Mouse (Mus musculus) CH12.LX (cell line): ENCODE results near the gene Asl. TPM values are rescaled to one million over a fixed set of nuclear protein-coding genes. Genes with fewer than 3 reads are reported as not detected.

Experiments
- DNase-seq: peaks from one replicate; pipeline ENCODE4 v3.0.0-alpha.2; 2013; ENCODE audit errors: extremely low read depth
- H3K27ac ChIP-seq: 2 replicates; pipeline ENCODE4 v1.5.1; 2012; ENCODE audit warnings: low read depth, mild to moderate bottlenecking, control low read depth, moderate library complexity; ENCODE audit not compliant: insufficient read depth
- H3K27me3 ChIP-seq: replicated peaks from 2 replicates; pipeline ENCODE3; 2012; ENCODE audit warnings: inconsistent platforms
- H3K36me3 ChIP-seq, 2 experiments: replicated peaks in 1 of 2; 2 replicates each; pipeline versions ENCODE3 to v1.6.1; 2012; ENCODE audit warnings: inconsistent platforms in 1 of 2, low read length in 1 of 2, mild to moderate bottlenecking in 1 of 2, mixed read lengths in 1 of 2, moderate library complexity in 1 of 2; ENCODE audit not compliant: control insufficient read depth in 1 of 2, insufficient read depth in 1 of 2
- H3K4me1 ChIP-seq, 2 experiments: 2 replicates each; pipeline ENCODE4 v1.6.1; 2012; ENCODE audit warnings: inconsistent platforms in 1 of 2, moderate library complexity in 1 of 2; ENCODE audit not compliant: insufficient read depth in 2 of 2, control insufficient read depth in 1 of 2
- H3K4me2 ChIP-seq: 2 replicates; pipeline ENCODE4 v1.6.1; 2012; ENCODE audit warnings: low read depth, mild to moderate bottlenecking, control low read depth; ENCODE audit not compliant: poor library complexity, insufficient read depth, severe bottlenecking
- H3K4me3 ChIP-seq, 3 experiments: fragments of 150-350 bp in 1 of 3; sonication (generic) in 1 of 3; replicated peaks in 1 of 3; 2 replicates each; pipeline versions ENCODE3 to v1.5.1; 2011 to 2012; ENCODE audit warnings: low read depth in 2 of 3, low read length in 2 of 3, mild to moderate bottlenecking in 2 of 3, moderate library complexity in 2 of 3, control low read depth in 1 of 3, improper control_type of control experiment in 1 of 3, inconsistent platforms in 1 of 3, mixed read lengths in 1 of 3; ENCODE audit not compliant: poor library complexity in 1 of 3
- H3K79me2 ChIP-seq: replicated peaks from 2 replicates; pipeline ENCODE4 v1.6.1; 2012; ENCODE audit warnings: mild to moderate bottlenecking, moderate library complexity; ENCODE audit not compliant: control insufficient read depth, poor library complexity, insufficient read depth, severe bottlenecking; ENCODE audit errors: extremely low read depth
- H3K9ac ChIP-seq: 2 replicates; pipeline ENCODE4 v1.6.1; 2012; ENCODE audit warnings: low read depth, mild to moderate bottlenecking, control low read depth, moderate library complexity; ENCODE audit not compliant: insufficient read depth
- H3K9me3 ChIP-seq: replicated peaks from 2 replicates; pipeline ENCODE3; 2012; ENCODE audit warnings: low read length, inconsistent platforms, mixed read lengths
- BHLHE40 ChIP-seq: IDR thresholded peaks from 2 replicates; pipeline ENCODE4 v1.6.1; 2011; ENCODE audit warnings: mild to moderate bottlenecking, low read depth, low read length, improper control_type of control experiment
- CHD1 ChIP-seq: IDR thresholded peaks from 2 replicates; pipeline ENCODE4 v1.6.1; 2012; ENCODE audit warnings: low read depth, low read length, improper control_type of control experiment, inconsistent platforms
- CHD2 ChIP-seq: IDR thresholded peaks from 2 replicates; pipeline ENCODE4 v1.6.1; 2011; ENCODE audit warnings: low read length, improper control_type of control experiment
- CTCF ChIP-seq, 2 experiments: IDR thresholded peaks in 1 of 2; conservative IDR thresholded peaks in 1 of 2; 2 replicates each; pipeline ENCODE4 v1.5.1; 2011 to 2012; ENCODE audit warnings: low read depth in 2 of 2, low read length in 2 of 2, improper control_type of control experiment in 1 of 2, inconsistent platforms in 1 of 2, mild to moderate bottlenecking in 1 of 2, moderate library complexity in 1 of 2
- E2F4 ChIP-seq: IDR thresholded peaks from 2 replicates; pipeline ENCODE4 v1.6.1; 2011; ENCODE audit warnings: low read depth, low read length, improper control_type of control experiment; ENCODE audit not compliant: insufficient replicate concordance
- ELF1 ChIP-seq: IDR thresholded peaks from 2 replicates; pipeline ENCODE4 v1.6.1; 2014; ENCODE audit warnings: low read depth, mild to moderate bottlenecking, inconsistent platforms, low read length, improper control_type of control experiment
- EP300 ChIP-seq: IDR thresholded peaks from 2 replicates; pipeline ENCODE4 v1.6.1; 2011; ENCODE audit warnings: low read length, improper control_type of control experiment
- ETS1 ChIP-seq: conservative IDR thresholded peaks from 2 replicates; pipeline ENCODE4 v1.6.1; 2012; ENCODE audit warnings: low read depth, mild to moderate bottlenecking, inconsistent platforms, low read length, improper control_type of control experiment, moderate library complexity
- GABPA ChIP-seq: IDR thresholded peaks from 2 replicates; pipeline ENCODE4 v1.6.1; 2012; ENCODE audit warnings: low read depth, low read length, improper control_type of control experiment, inconsistent platforms; ENCODE audit not compliant: insufficient replicate concordance
- HCFC1 ChIP-seq: IDR thresholded peaks from 2 replicates; pipeline ENCODE4 v1.6.1; 2012; ENCODE audit warnings: low read depth, mild to moderate bottlenecking, inconsistent platforms, low read length, improper control_type of control experiment
- IRF4 ChIP-seq: IDR thresholded peaks from 2 replicates; pipeline ENCODE4 v1.6.1; 2014; ENCODE audit warnings: low read depth, mild to moderate bottlenecking, inconsistent platforms, low read length, improper control_type of control experiment
- JUN ChIP-seq: IDR thresholded peaks from 2 replicates; pipeline ENCODE4 v1.6.1; 2011; ENCODE audit warnings: low read depth, mild to moderate bottlenecking, low read length, improper control_type of control experiment, moderate library complexity; ENCODE audit not compliant: insufficient read depth
- JUND ChIP-seq: conservative IDR thresholded peaks from 2 replicates; pipeline ENCODE4 v1.6.1; 2011; ENCODE audit warnings: low read depth, low read length, improper control_type of control experiment
- KAT2A ChIP-seq: IDR thresholded peaks from 2 replicates; pipeline ENCODE4 v1.6.1; 2012; ENCODE audit warnings: low read length, improper control_type of control experiment, inconsistent platforms; ENCODE audit not compliant: insufficient replicate concordance
- MAFK ChIP-seq: IDR thresholded peaks from 2 replicates; pipeline ENCODE4 v1.6.1; 2011; ENCODE audit warnings: low read length, improper control_type of control experiment; ENCODE audit not compliant: insufficient replicate concordance
- MAX ChIP-seq: IDR thresholded peaks from 2 replicates; pipeline ENCODE4 v1.6.1; 2011; ENCODE audit warnings: low read length, improper control_type of control experiment
- MAZ ChIP-seq: IDR thresholded peaks from 2 replicates; pipeline ENCODE4 v1.6.1; 2012; ENCODE audit warnings: low read depth, mild to moderate bottlenecking, inconsistent platforms, low read length, improper control_type of control experiment, moderate library complexity
- MEF2A ChIP-seq: IDR thresholded peaks from 2 replicates; pipeline ENCODE4 v1.6.1; 2014; ENCODE audit warnings: low read depth, mild to moderate bottlenecking, inconsistent platforms, low read length, improper control_type of control experiment, borderline replicate concordance
- MXI1 ChIP-seq: IDR thresholded peaks from 2 replicates; pipeline ENCODE4 v1.6.1; 2011; ENCODE audit warnings: mild to moderate bottlenecking, low read depth, low read length, improper control_type of control experiment
- MYC ChIP-seq: IDR thresholded peaks from 2 replicates; pipeline ENCODE4 v1.6.1; 2011; ENCODE audit warnings: low read depth, mild to moderate bottlenecking, improper control_type of control experiment, low read length
- NELFE ChIP-seq: IDR thresholded peaks from 2 replicates; pipeline ENCODE4 v1.6.1; 2011; ENCODE audit warnings: low read depth, low read length, improper control_type of control experiment
- NRF1 ChIP-seq: IDR thresholded peaks from 2 replicates; pipeline ENCODE4 v1.6.1; 2014; ENCODE audit warnings: low read depth, mild to moderate bottlenecking, inconsistent platforms, low read length, improper control_type of control experiment, moderate library complexity
- PAX5 ChIP-seq: IDR thresholded peaks from 2 replicates; pipeline ENCODE4 v1.6.1; 2012; ENCODE audit warnings: low read length, inconsistent platforms, mixed read lengths
- POLR2A ChIP-seq: IDR thresholded peaks from 2 replicates; pipeline ENCODE4 v1.6.1; 2011; ENCODE audit warnings: low read depth, mild to moderate bottlenecking, improper control_type of control experiment, low read length
- POLR2AphosphoS2 ChIP-seq: IDR thresholded peaks from 2 replicates; pipeline ENCODE4 v1.6.1; 2011; ENCODE audit warnings: low read depth, low read length, improper control_type of control experiment
- RAD21 ChIP-seq: IDR thresholded peaks from 2 replicates; pipeline ENCODE4 v1.6.1; 2011; ENCODE audit warnings: low read depth, mild to moderate bottlenecking, low read length, improper control_type of control experiment, moderate library complexity
- RCOR1 ChIP-seq: conservative IDR thresholded peaks from 2 replicates; pipeline ENCODE4 v1.6.1; 2012; ENCODE audit warnings: low read depth, mild to moderate bottlenecking, inconsistent platforms, low read length, improper control_type of control experiment
- SIN3A ChIP-seq: IDR thresholded peaks from 2 replicates; pipeline ENCODE4 v1.6.1; 2012; ENCODE audit warnings: low read length, improper control_type of control experiment, inconsistent platforms
- SMC3 ChIP-seq: IDR thresholded peaks from 2 replicates; pipeline ENCODE4 v1.6.1; 2011; ENCODE audit warnings: low read depth, low read length, improper control_type of control experiment
- TBP ChIP-seq: conservative IDR thresholded peaks from 2 replicates; pipeline ENCODE4 v1.6.1; 2011; ENCODE audit warnings: low read depth, low read length, improper control_type of control experiment
- TCF12 ChIP-seq: IDR thresholded peaks from 2 replicates; pipeline ENCODE4 v1.6.1; 2014; ENCODE audit warnings: low read depth, mild to moderate bottlenecking, inconsistent platforms, low read length, improper control_type of control experiment
- UBTF ChIP-seq: IDR thresholded peaks from 2 replicates; pipeline ENCODE4 v1.6.1; 2012; ENCODE audit warnings: low read depth, mild to moderate bottlenecking, inconsistent platforms, low read length, improper control_type of control experiment, moderate library complexity
- USF1 ChIP-seq: IDR thresholded peaks from 2 replicates; pipeline ENCODE4 v1.6.1; 2014; ENCODE audit warnings: low read depth, mild to moderate bottlenecking, inconsistent platforms, low read length, improper control_type of control experiment
- USF2 ChIP-seq: conservative IDR thresholded peaks from 2 replicates; pipeline ENCODE4 v1.6.1; 2011; ENCODE audit warnings: low read depth, low read length, improper control_type of control experiment
- ZC3H11A ChIP-seq: IDR thresholded peaks from 2 replicates; pipeline ENCODE4 v1.6.1; 2012; ENCODE audit warnings: low read depth, mild to moderate bottlenecking, inconsistent platforms, low read length, improper control_type of control experiment
- ZKSCAN1 ChIP-seq: IDR thresholded peaks from 2 replicates; pipeline ENCODE4 v1.6.1; 2012; ENCODE audit warnings: low read depth, inconsistent platforms, low read length, improper control_type of control experiment, borderline replicate concordance
- ZMIZ1 ChIP-seq: IDR thresholded peaks from 2 replicates; pipeline ENCODE4 v1.6.1; 2012; ENCODE audit warnings: low read depth, mild to moderate bottlenecking, inconsistent platforms, low read length, improper control_type of control experiment
- ZNF384 ChIP-seq: IDR thresholded peaks from 2 replicates; pipeline ENCODE4 v1.6.1; 2012; ENCODE audit warnings: low read depth, low read length, improper control_type of control experiment, inconsistent platforms
- dilution Hi-C: fragments of 300-500 bp; cut with MboI; formaldehyde crosslinking; loops from 2 replicates; pipeline ENCODE4 v1.14.3; 2020; ENCODE audit warnings: low sequenced_read_pairs; ENCODE audit not compliant: extremely low pct_unique_long_range_greater_than_20kb, extremely low pct_ligation_motif_present
- in situ Hi-C: fragments of 300-500 bp; cut with MboI; formaldehyde crosslinking; loops from 3 replicates; pipeline ENCODE4 v1.14.3; 2019; ENCODE audit warnings: low sequenced_read_pairs, low pct_ligation_motif_present, low pct_unique_long_range_greater_than_20kb, mixed read lengths
- polyA plus RNA-seq: library from polyadenylated mRNA; unstranded; fragments of >175 nt; gene quantifications from 2 replicates; pipeline ENCODE4 v1.2.1, GENCODE M21; 2012; ENCODE audit warnings: low read depth; ENCODE audit not compliant: insufficient read length
- total RNA-seq, 2 experiments: library from RNA; depleted of rRNA; stranded (reverse); fragments of 300-350 nt in 1 of 2; fragments of >200 nt in 1 of 2; gene quantifications; 2 replicates each; pipeline ENCODE4 v1.2.3; 2012 to 2014

The Asl gene
- total and polyA plus RNA-seq, 3 experiments, result 44.8 to 70.4 (median 61.0) TPM

DNA sequence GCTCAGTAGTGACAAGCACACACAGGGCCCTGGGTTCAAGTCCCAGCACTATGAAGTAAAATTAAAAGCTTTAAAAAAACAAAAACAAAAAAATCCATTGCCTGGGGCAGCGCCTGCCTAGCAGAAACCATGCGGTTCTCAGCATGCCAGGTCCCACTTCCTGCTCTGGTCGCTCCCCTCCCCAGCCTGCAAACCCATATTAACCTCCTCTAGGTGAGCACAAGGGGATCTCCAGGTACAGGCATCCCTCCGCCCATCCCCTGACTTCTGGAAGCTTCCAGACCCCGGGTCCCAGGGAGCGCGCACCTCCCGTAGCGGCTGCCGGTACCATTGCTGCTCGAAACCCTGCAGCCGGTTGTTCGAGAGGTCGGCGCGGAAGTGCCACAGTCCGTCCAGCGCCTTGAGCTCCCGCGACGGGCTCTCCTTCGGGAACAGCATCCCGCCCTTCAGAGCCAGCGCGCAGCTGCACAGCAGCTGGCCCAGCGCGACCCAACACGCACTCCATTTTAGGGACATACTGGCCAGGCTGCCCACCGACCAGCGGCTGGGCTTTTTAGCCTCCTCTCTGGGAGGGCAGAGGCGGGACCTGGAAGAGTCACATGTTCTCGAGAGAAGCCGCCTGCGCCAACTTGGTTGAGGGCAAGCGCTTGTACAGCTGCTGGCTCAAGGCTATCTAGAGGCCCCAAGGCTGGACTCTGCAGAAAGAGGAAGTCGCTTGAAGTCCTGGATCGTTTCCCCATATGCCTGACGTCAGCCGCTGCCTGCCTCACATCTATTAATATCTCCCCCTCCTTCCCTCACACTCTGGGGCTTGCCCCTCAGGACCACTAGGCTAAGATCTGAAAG, 26.5 kb downstream of the Asl start, which contains the start of gene Gusb:
Gene Gusb, minus strand, starts transcription at position 749 of the 846 bp plus-strand sequence.
- DNase-seq, result peak; percentile 93
- in situ Hi-C loops (no loop called here), dilution Hi-C loops (no loop called here)
- peaks cover 12 to 47% of the 10 kb centered on the region in 2 experiments for H3K4me1 ChIP-seq
- peak within 1 kb of the TSS; percentile 46 for H3K9ac ChIP-seq
- peak within 1 kb of the TSS; percentile 93 for H3K4me2 ChIP-seq
- peaks cover 14% of the 10 kb centered on the region for H3K9me3 ChIP-seq
- H3K4me3 ChIP-seq, result peak within 1 kb of the TSS; percentile 79 to 86 (median 83)
- H3K36me3 ChIP-seq, result peaks cover 17 to 35% of the 10 kb centered on the region in 2 experiments
- TF ChIP-seq USF2, result peak; percentile 88
- peak; percentile 79 for TF ChIP-seq ETS1
- TF ChIP-seq MEF2A, result peak; percentile 95
- no peak for TF ChIP-seq ZC3H11A
- TF ChIP-seq ZMIZ1, result peak; percentile 60
- no peak for TF ChIP-seq MAZ
- TF ChIP-seq ZKSCAN1, result no peak
- TF ChIP-seq CHD2, result no peak
- TF ChIP-seq GABPA, result no peak
- TF ChIP-seq HCFC1, result peak; percentile 85
- TF ChIP-seq MAX, result peak; percentile 73
- TF ChIP-seq CTCF (conservative IDR thresholded peaks at IDR 0.05 in 1 of 2, IDR thresholded peaks at IDR 0.05 in 1 of 2; ENCODE audit: low read depth in 2 of 2, low read length in 2 of 2), result no peak
- TF ChIP-seq BHLHE40, result peak; percentile 58
- TF ChIP-seq UBTF, result peak; percentile 80; the same call in 1 of the 2 replicates
- TF ChIP-seq IRF4, result peak; percentile 78
- TF ChIP-seq MAFK, result no peak
- TF ChIP-seq KAT2A, result peak; percentile 45; the same call in 1 of the 2 replicates
- TF ChIP-seq NELFE, result peak; percentile 74
- TF ChIP-seq JUND, result no peak
- TF ChIP-seq SMC3, result no peak
- TF ChIP-seq PAX5, result no peak
- peak; percentile 78 for TF ChIP-seq ELF1
- peak; percentile 79 for TF ChIP-seq TCF12
- TF ChIP-seq POLR2AphosphoS2, result no peak
- peak; percentile 66 for TF ChIP-seq RCOR1
- TF ChIP-seq NRF1, result peak; percentile 68
- TF ChIP-seq SIN3A, result peak; percentile 84; the same call in 1 of the 2 replicates
- peak; percentile 93 for TF ChIP-seq USF1
- TF ChIP-seq JUN, result peak; percentile 55
- TF ChIP-seq MXI1, result peak; percentile 79; the same call in 1 of the 2 replicates
- TF ChIP-seq TBP, result peak; percentile 82
- TF ChIP-seq CHD1, result no peak
- TF ChIP-seq POLR2A, result peak; percentile 90
- TF ChIP-seq ZNF384, result no peak
- TF ChIP-seq MYC, result peak; percentile 93
- no peak for TF ChIP-seq E2F4
- TF ChIP-seq RAD21, result no peak
- peak; percentile 64; the same call in 1 of the 2 replicates for TF ChIP-seq EP300
- no peaks in the 10 kb centered on the region for H3K27me3 ChIP-seq
- H3K27ac ChIP-seq, result peak within 1 kb of the TSS; percentile 79
- peaks cover 15% of the 10 kb centered on the region for H3K79me2 ChIP-seq
